Mouse (Mus musculus) ES-Bruce4 (cell line): ENCODE results near the gene Usp49.

Experiments used
- EP300 ChIP-seq: IDR thresholded peaks from 2 replicates; pipeline ENCODE4 v1.6.1; 2011; ENCODE audit warnings: low read depth, low read length; ENCODE audit not compliant: insufficient read depth
- POLR2A ChIP-seq: IDR thresholded peaks from one replicate; pipeline ENCODE4 v1.8.1; 2011; ENCODE audit warnings: low read length; ENCODE audit not compliant: insufficient read depth

DNA sequence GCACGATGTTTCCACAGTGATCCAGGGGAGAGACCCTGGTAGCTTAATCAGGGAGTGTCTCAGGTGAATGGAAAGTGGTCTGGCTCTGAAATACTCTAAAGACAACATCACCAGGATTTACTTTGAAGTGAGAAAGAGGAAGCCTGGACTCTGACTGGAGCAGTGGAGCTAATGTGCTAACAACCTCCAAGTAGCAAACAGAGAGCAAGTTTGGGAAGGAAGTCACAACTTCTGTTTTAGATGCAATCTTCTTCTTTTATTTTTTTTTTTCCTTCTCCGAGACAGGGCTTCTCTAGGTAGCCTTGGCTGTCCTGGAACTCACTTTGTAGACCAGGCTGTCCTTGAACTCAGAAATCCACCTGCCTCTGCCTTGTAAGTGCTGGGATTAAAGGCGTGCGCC, 21.3 kb upstream of the Usp49 start:
- no peak for TF ChIP-seq POLR2A
- no peak for TF ChIP-seq EP300
